Mouse (Mus musculus): ENCODE measurements around the gene Rpa1. TPM values are rescaled to one million over a fixed set of nuclear protein-coding genes. Genes with fewer than 3 reads are reported as not detected.

Rpa1 gene
- total and polyA plus RNA-seq, 3 experiments, result 230 to 357 (median 287) TPM

DNA sequence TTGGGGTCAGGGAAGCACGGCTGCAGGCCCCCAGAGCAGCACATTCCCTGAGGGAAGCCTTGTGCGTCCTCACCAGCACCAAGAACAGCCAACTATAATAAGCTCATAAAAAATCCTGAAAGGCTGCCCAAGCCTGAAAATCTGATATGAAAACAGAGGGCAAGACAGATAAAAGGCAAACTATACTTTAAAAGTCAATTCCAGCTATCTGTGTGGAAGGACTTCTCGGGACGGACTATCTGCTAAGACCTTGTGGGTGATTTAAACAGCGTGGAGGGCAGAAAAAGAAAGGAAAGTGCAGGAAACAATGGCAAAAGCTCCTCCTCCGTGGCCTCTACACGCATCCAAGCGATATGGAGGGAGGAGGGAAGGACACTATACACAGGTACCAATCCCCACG is 43.3 kb downstream of the Rpa1 start:
- no peak overlapping the region for H3K9ac ChIP-seq (ENCODE audit: insufficient read depth, low read depth)
- peaks cover 0 to 10% of the 10 kb centered on the region in 2 experiments; a peak in 2 of 4 replicates for H3K4me1 ChIP-seq (ENCODE audit: control insufficient read depth in 1 of 2, insufficient read depth in 2 of 2)
- in situ Hi-C loops (cut with MboI; ENCODE audit: low pct_ligation_motif_present, low pct_unique_long_range_greater_than_20kb, low sequenced_read_pairs), result no loop called here

DNA sequence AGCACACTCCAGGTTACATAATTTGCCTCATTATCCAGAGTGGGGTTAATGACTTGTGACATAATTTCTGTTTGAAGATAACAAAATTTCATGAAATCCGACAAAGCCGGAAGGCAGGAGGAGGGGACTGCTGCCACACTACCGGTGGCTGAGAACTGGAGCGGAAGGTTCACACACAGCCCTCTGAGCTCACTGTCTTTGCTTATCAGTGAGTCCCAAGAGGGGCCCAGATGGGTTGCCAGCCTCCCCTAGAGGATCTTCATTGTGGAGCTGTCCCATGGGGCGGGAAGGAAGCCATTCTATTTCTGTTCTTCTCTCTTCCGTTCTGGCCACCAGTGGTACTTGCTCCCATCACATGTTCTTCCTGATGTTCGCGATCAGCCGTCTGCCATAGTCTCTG is 47.2 kb downstream of the Rpa1 start:
- H3K36me3 ChIP-seq (replicated peaks in 1 of 2; ENCODE audit: control insufficient read depth in 1 of 2, insufficient read depth in 1 of 2, low read length in 1 of 2), result peaks cover 50 to 74% of the 10 kb centered on the region in 2 experiments
- H3K79me2 ChIP-seq (replicated peaks; ENCODE audit: control insufficient read depth, extremely low read depth, insufficient read depth, poor library complexity, severe bottlenecking), result no peaks in the 10 kb centered on the region
- H3K9ac ChIP-seq (ENCODE audit: insufficient read depth, low read depth), result no peak overlapping the region
- dilution Hi-C loops (cut with MboI; ENCODE audit: extremely low pct_ligation_motif_present, extremely low pct_unique_long_range_greater_than_20kb, low sequenced_read_pairs) (no loop called here), in situ Hi-C loops (cut with MboI; ENCODE audit: low pct_ligation_motif_present, low pct_unique_long_range_greater_than_20kb, low sequenced_read_pairs) (no loop called here)
- H3K27ac ChIP-seq (ENCODE audit: insufficient read depth, low read depth), result no peak overlapping the region
- TF ChIP-seq GABPA (IDR thresholded peaks at IDR 0.05; ENCODE audit: insufficient replicate concordance, low read depth, low read length) (no peak), KAT2A (IDR thresholded peaks at IDR 0.05; ENCODE audit: insufficient replicate concordance, low read length) (no peak), ZC3H11A (IDR thresholded peaks at IDR 0.05; ENCODE audit: low read depth, low read length) (no peak), ELF1 (IDR thresholded peaks at IDR 0.05; ENCODE audit: low read depth, low read length) (no peak), CHD1 (IDR thresholded peaks at IDR 0.05; ENCODE audit: low read depth, low read length) (no peak), HCFC1 (IDR thresholded peaks at IDR 0.05; ENCODE audit: low read depth, low read length) (no peak), UBTF (IDR thresholded peaks at IDR 0.05; ENCODE audit: low read depth, low read length) (no peak), ZMIZ1 (IDR thresholded peaks at IDR 0.05; ENCODE audit: low read depth, low read length) (no peak), NELFE (IDR thresholded peaks at IDR 0.05; ENCODE audit: low read depth, low read length) (no peak), E2F4 (IDR thresholded peaks at IDR 0.05; ENCODE audit: insufficient replicate concordance, low read depth, low read length) (no peak), USF1 (IDR thresholded peaks at IDR 0.05; ENCODE audit: low read depth, low read length) (no peak), MEF2A (IDR thresholded peaks at IDR 0.05; ENCODE audit: borderline replicate concordance, low read depth, low read length) (no peak), ZNF384 (IDR thresholded peaks at IDR 0.05; ENCODE audit: low read depth, low read length) (no peak), CTCF (conservative IDR thresholded peaks at IDR 0.05 in 1 of 2, IDR thresholded peaks at IDR 0.05 in 1 of 2; ENCODE audit: low read depth in 2 of 2, low read length in 2 of 2) (no peak), JUND (conservative IDR thresholded peaks at IDR 0.05; ENCODE audit: low read depth, low read length) (no peak), MAFK (IDR thresholded peaks at IDR 0.05; ENCODE audit: insufficient replicate concordance, low read length) (no peak), MAX (IDR thresholded peaks at IDR 0.05; ENCODE audit: low read length) (no peak), POLR2AphosphoS2 (IDR thresholded peaks at IDR 0.05; ENCODE audit: low read depth, low read length) (no peak), IRF4 (IDR thresholded peaks at IDR 0.05; ENCODE audit: low read depth, low read length) (no peak), POLR2A (IDR thresholded peaks at IDR 0.05; ENCODE audit: low read depth, low read length) (no peak)
- H3K4me3 ChIP-seq (replicated peaks in 1 of 3; ENCODE audit: low read depth in 2 of 3, low read length in 2 of 3, poor library complexity in 1 of 3), result no peak overlapping the region
- H3K27me3 ChIP-seq (replicated peaks), result no peaks in the 10 kb centered on the region
- DNase-seq (ENCODE audit: extremely low read depth), result no peak
- H3K4me1 ChIP-seq (ENCODE audit: control insufficient read depth in 1 of 2, insufficient read depth in 2 of 2), result peaks cover 0 to 10% of the 10 kb centered on the region in 2 experiments; a peak in 2 of 4 replicates
- no peaks in the 10 kb centered on the region for H3K9me3 ChIP-seq (replicated peaks; ENCODE audit: low read length)
- no peak overlapping the region for H3K4me2 ChIP-seq (ENCODE audit: insufficient read depth, low read depth, poor library complexity, severe bottlenecking)

More for the DNA sequence above, 43.3 kb downstream of the Rpa1 start:
- H3K4me2 ChIP-seq (ENCODE audit: insufficient read depth, low read depth, poor library complexity, severe bottlenecking), result no peak overlapping the region
- dilution Hi-C loops (cut with MboI; ENCODE audit: extremely low pct_ligation_motif_present, extremely low pct_unique_long_range_greater_than_20kb, low sequenced_read_pairs), result no loop called here
- no peak overlapping the region for H3K27ac ChIP-seq (ENCODE audit: insufficient read depth, low read depth)
- DNase-seq (ENCODE audit: extremely low read depth), result no peak
- TF ChIP-seq MAZ (IDR thresholded peaks at IDR 0.05; ENCODE audit: low read depth, low read length) (no peak), HCFC1 (IDR thresholded peaks at IDR 0.05; ENCODE audit: low read depth, low read length) (no peak), TBP (conservative IDR thresholded peaks at IDR 0.05; ENCODE audit: low read depth, low read length) (no peak)
- no peaks in the 10 kb centered on the region for H3K9me3 ChIP-seq (replicated peaks; ENCODE audit: low read length)
- no peak overlapping the region for H3K4me3 ChIP-seq (replicated peaks in 1 of 3; ENCODE audit: low read depth in 2 of 3, low read length in 2 of 3, poor library complexity in 1 of 3)
- no peaks in the 10 kb centered on the region for H3K79me2 ChIP-seq (replicated peaks; ENCODE audit: control insufficient read depth, extremely low read depth, insufficient read depth, poor library complexity, severe bottlenecking)
- no peaks in the 10 kb centered on the region for H3K27me3 ChIP-seq (replicated peaks)
- H3K36me3 ChIP-seq (replicated peaks in 1 of 2; ENCODE audit: control insufficient read depth in 1 of 2, insufficient read depth in 1 of 2, low read length in 1 of 2), result peaks cover 80 to 96% of the 10 kb centered on the region in 2 experiments
